In the genomic region with DNA sequence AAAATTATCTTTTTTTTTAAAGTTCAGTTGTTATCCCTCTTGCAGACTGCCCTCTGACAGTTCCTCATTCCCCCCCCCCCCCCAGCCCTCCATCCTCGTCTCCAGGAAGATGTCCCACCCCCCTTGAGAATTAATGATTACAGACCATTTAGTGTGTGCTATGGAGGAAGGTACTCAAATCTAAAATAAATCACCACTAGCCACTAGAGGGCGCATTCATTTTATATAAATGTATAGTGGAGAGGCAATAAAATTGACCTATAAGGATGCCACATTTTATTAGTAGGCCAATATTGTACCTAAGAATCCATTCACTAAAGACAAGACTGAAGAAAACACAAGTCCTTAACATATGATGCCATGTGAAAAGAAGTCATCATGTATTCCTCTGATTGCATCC, we compare ENCODE assay signal across 9 mouse cellular contexts. TPM values are rescaled to one million over a fixed set of nuclear protein-coding genes. Genes with fewer than 3 reads are reported as not detected.
DNase-seq lines count a peak whose midpoint lies in the region; TF ChIP-seq lines count a peak whose summit lies in the region.
"Had no signal": no experiment of that assay in that cellular context is flagged by ENCODE, and none has a peak within 500 bp of the region (broad histone marks: within the 10 kb centered on the region; RNA-seq: fewer than 3 reads in every experiment).

No protein-coding gene starts in this region.

- DNase-seq in gastrocnemius, adult 2 months: no peak
- no peak for DNase-seq in gastrocnemius, postnatal 25 days
- peak; percentile 7 for DNase-seq in lung, postnatal 36 days
- no peak for DNase-seq in lung, postnatal 10 days
- DNase-seq in brain, embryonic 14.5 days (ENCODE audit: low read depth): peak; percentile 66
- DNase-seq in retina, adult 2 months (ENCODE audit: low read depth, low spot score): peak; percentile 23
- no peak for DNase-seq in urinary bladder, adult 18-20 months (ENCODE audit: low spot score in 2 of 2)
- DNase-seq in cerebellum, adult 11 months: no peak

- no peak overlapping the region for H3K4me3 ChIP-seq in gastrocnemius, adult 2 months

- no peak overlapping the region for H3K27ac ChIP-seq in gastrocnemius, adult 2 months

- intact Hi-C loops in gastrocnemius, adult 2 months (cut with DNase I): loop anchor here (5.0 kb wide), 1 partner anchor 246 kb away; no protein-coding TSS in a partner anchor

- TF ChIP-seq POLR2A in brain, embryonic 14.5 days (IDR thresholded peaks at IDR 0.05; ENCODE audit: borderline replicate concordance, extremely low read depth, insufficient read depth, insufficient read length, poor library complexity, severe bottlenecking): no peak

- TF ChIP-seq CTCF in gastrocnemius, adult 2 months (IDR thresholded peaks at IDR 0.05): peak; percentile 61
- no peak for TF ChIP-seq CTCF in brain, embryonic 14.5 days (IDR thresholded peaks at IDR 0.05; ENCODE audit: borderline replicate concordance, extremely low read depth, insufficient read depth, insufficient read length)

RNA-seq across cellular contexts. Expression of a gene that starts 40.0 kb away (rescaled TPM):
- 1 to 10 TPM; 5.2 to 8.5 TPM for total RNA-seq in gastrocnemius, adult 2 months (2021)
- 1 to 10 TPM; 2.3 to 2.4 TPM for total RNA-seq in gastrocnemius, postnatal 25 days (2021)
- 7.4 and 12.9 TPM in 2 replicates for polyA plus RNA-seq in brain, embryonic 14.5 days (2012; rRNA removed)
- polyA plus RNA-seq: spleen, adult 2 months had no signal

Comparison
In these comparisons a context has a peak if more than half of its experiments do, and no peak if none do; other contexts are left out.
1. DNase-seq: peak in lung, postnatal 36 days (single experiment), brain, embryonic 14.5 days (single experiment) and retina, adult 2 months (single experiment); none in gastrocnemius, adult 2 months (single experiment), gastrocnemius, postnatal 25 days (single experiment), lung, postnatal 10 days (single experiment), urinary bladder, adult 18-20 months (0 of 2) and cerebellum, adult 11 months (single experiment).